Mouse (Mus musculus) Patski (cell line): ENCODE measurements around the gene Prr12. TPM values are rescaled to one million over a fixed set of nuclear protein-coding genes. Genes with fewer than 3 reads are reported as not detected.

Source experiments
- ATAC-seq: fragments of 100-300 bp; one replicate; pipeline ENCODE4 v1.8.0; 2021
- CTCF ChIA-PET: fragments of 350-600 bp; sonication (Branson Sonifier 250); formaldehyde crosslinking; loops from one replicate; lab custom pipeline; 2022; ENCODE audit warnings: inconsistent platforms; lab: Charles Lee
- POLR2A ChIA-PET: fragments of 350-600 bp; sonication (Branson Sonifier 250); formaldehyde crosslinking; loops from one replicate; lab custom pipeline; 2022; ENCODE audit warnings: antibody characterized with exemption, inconsistent platforms; lab: Charles Lee
- DNase-seq: peaks from one replicate; pipeline ENCODE4 v3.0.0-alpha.2; 2011; ENCODE audit warnings: low read depth, low spot score
- H3K27me3 ChIP-seq: fragments of 371-371 bp; one replicate; pipeline ENCODE4 v1.5.1; 2021
- CTCF ChIP-seq: fragments of 100-300 bp; IDR thresholded peaks from one replicate; pipeline ENCODE4 v1.5.1; 2021
- in situ Hi-C: fragments of 300-500 bp; cut with MboI; formaldehyde crosslinking; loops from 3 replicates; pipeline ENCODE4 v1.11.1; 2018; ENCODE audit warnings: low pct_unique_long_range_greater_than_20kb, mixed read lengths
- polyA plus RNA-seq: library from polyadenylated mRNA; unstranded; gene quantifications from one replicate; pipeline ENCODE4 v1.2.3, GENCODE M21; 2021

Prr12 gene
- polyA plus RNA-seq, 1 experiment from 2014 or later: 35.8 TPM

GRCm38 (mm10) chr7:45038411-45038810, 14.3 kb downstream of the Prr12 start:
- ChIA-PET CTCF (interaction anchor here (1.0 to 2.3 kb wide), 5 partner anchors 12 to 53 kb away, joined by 3 to 9 read pairs (median 5); no protein-coding TSS in a partner anchor), POLR2A (interaction anchor here (0.9 to 1.9 kb wide), 2 partner anchors 14 to 73 kb away, joined by 3 to 5 read pairs; partner anchors contain the start of gene Prr12)

GRCm38 (mm10) chr7:45037720-45038361, 14.8 kb downstream of the Prr12 start:
- no peak for TF ChIP-seq CTCF
- in situ Hi-C loops: no loop called here
- DNase-seq (no peak), ATAC-seq (no peak)
- ChIA-PET CTCF (interaction anchor here (1.0 to 2.3 kb wide), 5 partner anchors 11 to 52 kb away, joined by 3 to 9 read pairs (median 5); no protein-coding TSS in a partner anchor), POLR2A (interaction anchor here (0.9 to 1.9 kb wide), 2 partner anchors 15 to 73 kb away, joined by 3 to 5 read pairs; partner anchors contain the start of gene Prr12)
- H3K27me3 ChIP-seq: no peaks in the 10 kb centered on the region

More at GRCm38 (mm10) chr7:45038411-45038810, 14.3 kb downstream of the Prr12 start:
- DNase-seq (no peak), ATAC-seq (no peak)
- in situ Hi-C loops: no loop called here
- no peaks in the 10 kb centered on the region for H3K27me3 ChIP-seq
- no peak for TF ChIP-seq CTCF

- POLR2A ChIA-PET: interaction anchor here (0.6 kb wide), 1 partner anchor 1549 kb away, joined by 4 read pairs; no protein-coding TSS in a partner anchor
- CTCF ChIA-PET: no interaction called here
- DNase-seq (no peak), ATAC-seq (no peak)
- no peak for TF ChIP-seq CTCF
- in situ Hi-C loops: no loop called here
- H3K27me3 ChIP-seq: no peaks in the 10 kb centered on the region
Observed at GRCm38 (mm10) chr7:45036702-45037101, 16.0 kb downstream of the Prr12 start.

- in situ Hi-C loops: no loop called here
- ChIA-PET POLR2A (interaction anchor here (0.7 to 0.8 kb wide), 2 partner anchors 17 to 18 kb away, joined by 3 read pairs; partner anchors contain the start of gene Prr12), CTCF (interaction anchor here (0.6 kb wide), 1 partner anchor 8 kb away, joined by 3 read pairs; no protein-coding TSS in a partner anchor)
- ATAC-seq: no peak
- DNase-seq: no peak
- no peaks in the 10 kb centered on the region for H3K27me3 ChIP-seq
- TF ChIP-seq CTCF: no peak
Observed at GRCm38 (mm10) chr7:45035631-45036030, 17.1 kb downstream of the Prr12 start.

GRCm38 (mm10) chr7:45033722-45034359, 18.8 kb downstream of the Prr12 start:
- ATAC-seq (no peak), DNase-seq (no peak)
- ChIA-PET POLR2A (no interaction called here), CTCF (no interaction called here)
- in situ Hi-C loops: no loop called here
- TF ChIP-seq CTCF: no peak
- no peaks in the 10 kb centered on the region for H3K27me3 ChIP-seq

- ATAC-seq (no peak), DNase-seq (no peak)
- ChIA-PET POLR2A (interaction anchor here (1.2 kb wide), 1 partner anchor 17 kb away, joined by 3 read pairs; no protein-coding TSS in a partner anchor), CTCF (interaction anchor here (1.1 to 1.3 kb wide), 2 partner anchors 10 to 14 kb away, joined by 3 to 4 read pairs; no protein-coding TSS in a partner anchor)
- in situ Hi-C loops: no loop called here
- no peaks in the 10 kb centered on the region for H3K27me3 ChIP-seq
- TF ChIP-seq CTCF: no peak
Observed at GRCm38 (mm10) chr7:45030857-45031256, 21.8 kb downstream of the Prr12 start.

GRCm38 (mm10) chr7:45029995-45030394, 22.7 kb downstream of the Prr12 start:
- ATAC-seq (no peak), DNase-seq (no peak)
- no peaks in the 10 kb centered on the region for H3K27me3 ChIP-seq
- no peak for TF ChIP-seq CTCF
- in situ Hi-C loops: no loop called here
- CTCF ChIA-PET: interaction anchor here (1.1 to 2.7 kb wide), 4 partner anchors 10 to 29 kb away, joined by 3 to 8 read pairs (median 4); partner anchors contain the start of gene Rras
- POLR2A ChIA-PET: interaction anchor here (1.2 kb wide), 1 partner anchor 18 kb away, joined by 3 read pairs; no protein-coding TSS in a partner anchor

- ChIA-PET POLR2A (no interaction called here), CTCF (interaction anchor here (2.7 kb wide), 1 partner anchor 10 kb away, joined by 8 read pairs; the partner anchor contains the start of gene Rras)
- DNase-seq (no peak), ATAC-seq (no peak)
- no peak for TF ChIP-seq CTCF
- no peaks in the 10 kb centered on the region for H3K27me3 ChIP-seq
- in situ Hi-C loops: no loop called here
Observed at GRCm38 (mm10) chr7:45028351-45028750, 24.3 kb downstream of the Prr12 start.

GRCm38 (mm10) chr7:45027761-45028160, 24.9 kb downstream of the Prr12 start:
- ChIA-PET POLR2A (no interaction called here), CTCF (interaction anchor here (0.6 to 2.7 kb wide), 3 partner anchors 8 to 10 kb away, joined by 3 to 8 read pairs (median 5); partner anchors contain the start of gene Rras)
- DNase-seq (no peak), ATAC-seq (no peak)
- TF ChIP-seq CTCF: no peak
- H3K27me3 ChIP-seq: no peaks in the 10 kb centered on the region
- in situ Hi-C loops: no loop called here

- no peaks in the 10 kb centered on the region for H3K27me3 ChIP-seq
- ChIA-PET CTCF (interaction anchor here (1.3 to 1.5 kb wide), 2 partner anchors 8 to 12 kb away, joined by 5 read pairs; partner anchors contain the start of gene Rras), POLR2A (no interaction called here)
- no peak for TF ChIP-seq CTCF
- ATAC-seq (no peak), DNase-seq (no peak)
- in situ Hi-C loops: no loop called here
Observed at GRCm38 (mm10) chr7:45026256-45026655, 26.4 kb downstream of the Prr12 start.
